Mouse (Mus musculus): ENCODE data around the gene Atp4a. TPM values are rescaled to one million over a fixed set of nuclear protein-coding genes. Genes with fewer than 3 reads are reported as not detected.

The Atp4a gene
- 0.50 and 0.96 TPM in 2 replicates for polyA plus RNA-seq (2016; fragmentation: Nextera tagmentation; extraction: Ambion mirVana)

GRCm38 (mm10) chr7:30711942-30712341 is at the start of gene Atp4a:
Gene Atp4a (plus strand): TSS chr7:30712209.
- Histone ChIP-seq H3K9me3 (no peaks in the 10 kb centered on the region), H3K36me3 (no peaks in the 10 kb centered on the region), H3K9ac (no peak within 1 kb of the TSS), H3K4me1 (no peaks in the 10 kb centered on the region; the same call in 1 of the 2 replicates), H3K27me3 (peaks cover 24% of the 10 kb centered on the region), H3K4me3 (no peak within 1 kb of the TSS), H3K4me2 (replicated peaks) (no peak within 1 kb of the TSS), H3K27ac (no peak within 1 kb of the TSS)
- no peak for ATAC-seq (ENCODE audit: insufficient number of reproducible peaks, insufficient read depth, low FRiP score, low TSS enrichment)
- 80% methylated on average over 3 of the region's 3 CpGs for WGBS

- H3K9me3 ChIP-seq, result no peaks in the 10 kb centered on the region
- ATAC-seq (ENCODE audit: insufficient number of reproducible peaks, insufficient read depth, low FRiP score, low TSS enrichment), result peak; percentile 87
- peaks cover 21% of the 10 kb centered on the region for H3K36me3 ChIP-seq
- no peak within 1 kb of the TSS for H3K27ac ChIP-seq
- WGBS, result 1% methylated on average over 34 of the region's 34 CpGs
- 0 out of 2 replicates have a peak, but pooled peaks cover 6% of the 10 kb centered on the region for H3K4me1 ChIP-seq
- peak within 1 kb of the TSS; percentile 68 for H3K4me3 ChIP-seq
- H3K9ac ChIP-seq, result peak within 1 kb of the TSS; percentile 66
- H3K4me2 ChIP-seq (replicated peaks), result peak within 1 kb of the TSS; percentile 83
- H3K27me3 ChIP-seq, result 0 out of 2 replicates have a peak, but pooled peaks cover 3% of the 10 kb centered on the region
Measured at GRCm38 (mm10) chr7:30664529-30665200, 47.3 kb upstream of the Atp4a start, which contains the start of gene Haus5. Gene Haus5 (minus strand): TSS chr7:30664994.

GRCm38 (mm10) chr7:30665321-30665720 is 46.7 kb upstream of the Atp4a start:
- H3K36me3 ChIP-seq, result peaks cover 14% of the 10 kb centered on the region
- peak overlapping the region; percentile 83 for H3K4me2 ChIP-seq (replicated peaks)
- H3K9me3 ChIP-seq, result no peaks in the 10 kb centered on the region
- no peak; the same call in 1 of the 2 replicates for ATAC-seq (ENCODE audit: insufficient number of reproducible peaks, insufficient read depth, low FRiP score, low TSS enrichment)
- peak overlapping the region; percentile 66 for H3K9ac ChIP-seq
- 0 out of 2 replicates have a peak, but pooled peaks cover 3% of the 10 kb centered on the region for H3K27me3 ChIP-seq
- 7% methylated on average over 11 of the region's 11 CpGs for WGBS
- H3K4me3 ChIP-seq, result peak overlapping the region; percentile 68
- no peak overlapping the region for H3K27ac ChIP-seq
- 0 out of 2 replicates have a peak, but pooled peaks cover 6% of the 10 kb centered on the region for H3K4me1 ChIP-seq

- no peak overlapping the region for H3K4me3 ChIP-seq
- 0 out of 2 replicates have a peak, but pooled peaks cover 3% of the 10 kb centered on the region for H3K27me3 ChIP-seq
- H3K9me3 ChIP-seq, result no peaks in the 10 kb centered on the region
- H3K9ac ChIP-seq, result no peak overlapping the region
- H3K36me3 ChIP-seq, result no peaks in the 10 kb centered on the region
- 41% methylated on average over 3 of the region's 3 CpGs for WGBS
- no peak overlapping the region for H3K27ac ChIP-seq
- H3K4me2 ChIP-seq (replicated peaks), result no peak overlapping the region
- H3K4me1 ChIP-seq, result 0 out of 2 replicates have a peak, but pooled peaks cover 5% of the 10 kb centered on the region
- no peak for ATAC-seq (ENCODE audit: insufficient number of reproducible peaks, insufficient read depth, low FRiP score, low TSS enrichment)
Measured at GRCm38 (mm10) chr7:30669229-30669628, 42.8 kb upstream of the Atp4a start.

GRCm38 (mm10) chr7:30671480-30671879 is 40.5 kb upstream of the Atp4a start, which contains the start of gene Pmis2:
Gene Pmis2 (minus strand): TSS chr7:30671605.
- Histone ChIP-seq H3K4me2 (replicated peaks) (no peak within 1 kb of the TSS), H3K36me3 (no peaks in the 10 kb centered on the region), H3K4me3 (no peak within 1 kb of the TSS), H3K27ac (no peak within 1 kb of the TSS), H3K9me3 (no peaks in the 10 kb centered on the region), H3K4me1 (no peaks in the 10 kb centered on the region), H3K9ac (no peak within 1 kb of the TSS), H3K27me3 (0 out of 2 replicates have a peak, but pooled peaks cover 3% of the 10 kb centered on the region)
- ATAC-seq (ENCODE audit: insufficient number of reproducible peaks, insufficient read depth, low FRiP score, low TSS enrichment), result no peak
- WGBS, result 74% methylated on average over 9 of the region's 9 CpGs

GRCm38 (mm10) chr7:30678263-30678975 is 33.6 kb upstream of the Atp4a start:
- H3K9ac ChIP-seq, result no peak overlapping the region
- H3K4me3 ChIP-seq, result no peak overlapping the region
- no peaks in the 10 kb centered on the region for H3K9me3 ChIP-seq
- H3K27me3 ChIP-seq, result no peaks in the 10 kb centered on the region
- 67% methylated on average over 5 of the region's 5 CpGs for WGBS
- no peak overlapping the region for H3K4me2 ChIP-seq (replicated peaks)
- H3K27ac ChIP-seq, result no peak overlapping the region
- ATAC-seq (ENCODE audit: insufficient number of reproducible peaks, insufficient read depth, low FRiP score, low TSS enrichment), result no peak
- H3K36me3 ChIP-seq, result no peaks in the 10 kb centered on the region
- no peaks in the 10 kb centered on the region for H3K4me1 ChIP-seq

- Histone ChIP-seq H3K36me3 (no peaks in the 10 kb centered on the region), H3K27ac (no peak overlapping the region), H3K27me3 (peaks cover 6% of the 10 kb centered on the region), H3K4me2 (replicated peaks) (no peak overlapping the region), H3K4me3 (no peak overlapping the region), H3K9me3 (no peaks in the 10 kb centered on the region), H3K4me1 (no peaks in the 10 kb centered on the region), H3K9ac (no peak overlapping the region)
- WGBS, result 60% methylated on average over 5 of the region's 5 CpGs
- no peak for ATAC-seq (ENCODE audit: insufficient number of reproducible peaks, insufficient read depth, low FRiP score, low TSS enrichment)
Measured at GRCm38 (mm10) chr7:30681897-30682296, 30.1 kb upstream of the Atp4a start.

GRCm38 (mm10) chr7:30683425-30683824 is 28.6 kb upstream of the Atp4a start:
- H3K4me3 ChIP-seq, result no peak overlapping the region
- ATAC-seq (ENCODE audit: insufficient number of reproducible peaks, insufficient read depth, low FRiP score, low TSS enrichment), result no peak
- no peaks in the 10 kb centered on the region for H3K9me3 ChIP-seq
- peaks cover 20% of the 10 kb centered on the region for H3K27me3 ChIP-seq
- no peak overlapping the region for H3K27ac ChIP-seq
- H3K36me3 ChIP-seq, result no peaks in the 10 kb centered on the region
- H3K4me2 ChIP-seq (replicated peaks), result no peak overlapping the region
- WGBS, result 73% methylated on average over 2 of the region's 2 CpGs
- no peak overlapping the region for H3K9ac ChIP-seq
- H3K4me1 ChIP-seq, result no peaks in the 10 kb centered on the region

GRCm38 (mm10) chr7:30688325-30688724 is 23.7 kb upstream of the Atp4a start:
- Histone ChIP-seq H3K9me3 (no peaks in the 10 kb centered on the region), H3K27me3 (peaks cover 21% of the 10 kb centered on the region), H3K4me2 (replicated peaks) (no peak overlapping the region), H3K4me1 (no peaks in the 10 kb centered on the region), H3K27ac (no peak overlapping the region), H3K9ac (no peak overlapping the region), H3K4me3 (no peak overlapping the region), H3K36me3 (no peaks in the 10 kb centered on the region)
- ATAC-seq (ENCODE audit: insufficient number of reproducible peaks, insufficient read depth, low FRiP score, low TSS enrichment), result no peak
- WGBS, result 65% methylated on average over 6 of the region's 6 CpGs

- Histone ChIP-seq H3K4me3 (no peak overlapping the region), H3K36me3 (no peaks in the 10 kb centered on the region)
- 57% methylated on average over 5 of the region's 5 CpGs for WGBS
Measured at GRCm38 (mm10) chr7:30698101-30698500, 13.9 kb upstream of the Atp4a start.

GRCm38 (mm10) chr7:30698589-30698988 is 13.4 kb upstream of the Atp4a start, which contains the start of gene 2200002J24Rik:
Gene 2200002J24Rik (plus strand): TSS chr7:30698926.
- H3K9me3 ChIP-seq, result no peaks in the 10 kb centered on the region
- H3K36me3 ChIP-seq, result no peaks in the 10 kb centered on the region
- no peak for ATAC-seq (ENCODE audit: insufficient number of reproducible peaks, insufficient read depth, low FRiP score, low TSS enrichment)
- no peak within 1 kb of the TSS for H3K4me2 ChIP-seq (replicated peaks)
- H3K4me1 ChIP-seq, result no peaks in the 10 kb centered on the region
- H3K4me3 ChIP-seq, result no peak within 1 kb of the TSS
- H3K9ac ChIP-seq, result no peak within 1 kb of the TSS
- 35% methylated on average over 9 of the region's 9 CpGs for WGBS
- no peaks in the 10 kb centered on the region for H3K27me3 ChIP-seq
- H3K27ac ChIP-seq, result no peak within 1 kb of the TSS

More at GRCm38 (mm10) chr7:30698101-30698500, 13.9 kb upstream of the Atp4a start:
- Histone ChIP-seq H3K4me1 (no peaks in the 10 kb centered on the region), H3K27ac (no peak overlapping the region), H3K27me3 (no peaks in the 10 kb centered on the region), H3K9me3 (no peaks in the 10 kb centered on the region), H3K4me2 (replicated peaks) (no peak overlapping the region), H3K9ac (no peak overlapping the region)
- ATAC-seq (ENCODE audit: insufficient number of reproducible peaks, insufficient read depth, low FRiP score, low TSS enrichment), result no peak
